Mouse (Mus musculus): ENCODE measurements around the gene Col18a1.
"Not testable (repeated sequence)": the region's sequence is repeated elsewhere in the genome, so short reads cannot be mapped to it uniquely, and the experiment has no call there.

The Col18a1 gene

GRCm38 (mm10) chr10:77135274-77135829, 31.0 kb downstream of the Col18a1 start:
- no peak for DNase-seq (ENCODE audit: low read depth, low spot score)

GRCm38 (mm10) chr10:77134807-77135152, 31.6 kb downstream of the Col18a1 start:
- DNase-seq (ENCODE audit: low read depth, low spot score) = not testable (repeated sequence)

DNA sequence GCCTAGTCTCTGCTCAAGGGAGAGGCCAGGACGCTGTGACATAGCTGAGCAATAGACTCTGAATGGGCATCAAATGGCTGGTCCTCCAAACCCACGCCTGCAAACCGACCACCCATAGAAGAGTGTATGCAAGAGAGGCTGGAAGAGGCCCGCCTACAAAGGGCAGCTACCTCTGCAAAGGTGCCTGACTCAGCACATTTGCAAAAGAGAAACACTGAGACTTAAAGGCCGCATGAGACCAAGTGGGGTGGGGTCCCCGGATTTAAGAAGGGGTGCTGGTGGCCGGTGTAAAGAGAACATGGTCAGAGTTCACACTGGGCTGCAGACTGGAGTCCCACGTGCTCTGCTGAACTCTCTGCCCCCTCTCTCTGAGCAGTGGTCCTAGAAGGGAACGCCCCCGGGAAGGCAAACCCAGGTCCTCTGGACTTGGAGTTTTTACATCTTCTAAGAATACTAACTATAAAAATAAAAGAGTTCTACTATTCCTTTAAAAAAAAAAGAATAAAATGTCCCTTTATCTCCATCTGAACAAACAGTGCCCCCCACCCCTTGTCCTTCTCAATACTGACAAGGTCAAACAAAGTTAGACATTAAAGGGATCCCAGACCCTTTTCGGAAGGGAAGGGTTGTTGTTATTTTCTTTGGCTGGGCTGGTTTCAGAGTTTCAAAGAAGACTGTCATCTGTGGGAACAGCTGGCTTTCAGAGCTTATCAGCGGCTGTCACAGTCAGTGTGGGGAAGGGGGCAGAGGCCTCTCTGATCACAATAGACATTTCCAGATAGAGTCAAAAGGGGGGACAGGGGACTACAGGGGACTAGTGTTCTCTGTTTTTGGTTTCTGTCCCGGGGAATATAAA, 32.2 kb downstream of the Col18a1 start:
- no peak for DNase-seq (ENCODE audit: low read depth, low spot score)

DNA sequence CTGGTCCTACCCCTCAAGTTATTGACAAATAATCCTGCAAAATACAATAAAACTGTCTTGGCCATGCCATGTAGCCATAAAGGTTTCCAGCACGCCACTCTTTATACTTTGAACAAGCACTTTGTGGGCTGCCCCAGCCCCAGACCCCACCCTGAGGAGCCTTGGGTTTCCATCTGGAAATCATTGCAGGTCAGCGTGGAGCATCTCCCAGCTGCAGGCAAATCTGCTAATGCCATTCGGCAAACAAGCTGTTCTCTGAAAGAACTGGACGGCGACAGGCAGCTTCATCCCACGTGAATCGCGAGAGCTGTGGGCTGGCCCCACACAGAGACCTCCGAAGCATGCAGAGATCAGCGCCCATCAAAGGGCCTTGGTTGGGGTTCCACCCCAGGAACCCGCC, 34.2 kb downstream of the Col18a1 start:
- no peak for DNase-seq (ENCODE audit: low read depth, low spot score)

GRCm38 (mm10) chr10:77131536-77131935, 34.8 kb downstream of the Col18a1 start:
- DNase-seq (ENCODE audit: low read depth, low spot score) = no peak

GRCm38 (mm10) chr10:77130561-77131240, 35.6 kb downstream of the Col18a1 start:
- peak; percentile 86 for DNase-seq (ENCODE audit: low read depth, low spot score)

GRCm38 (mm10) chr10:77129637-77130410, 36.5 kb downstream of the Col18a1 start:
- no peak for DNase-seq (ENCODE audit: low read depth, low spot score)

DNA sequence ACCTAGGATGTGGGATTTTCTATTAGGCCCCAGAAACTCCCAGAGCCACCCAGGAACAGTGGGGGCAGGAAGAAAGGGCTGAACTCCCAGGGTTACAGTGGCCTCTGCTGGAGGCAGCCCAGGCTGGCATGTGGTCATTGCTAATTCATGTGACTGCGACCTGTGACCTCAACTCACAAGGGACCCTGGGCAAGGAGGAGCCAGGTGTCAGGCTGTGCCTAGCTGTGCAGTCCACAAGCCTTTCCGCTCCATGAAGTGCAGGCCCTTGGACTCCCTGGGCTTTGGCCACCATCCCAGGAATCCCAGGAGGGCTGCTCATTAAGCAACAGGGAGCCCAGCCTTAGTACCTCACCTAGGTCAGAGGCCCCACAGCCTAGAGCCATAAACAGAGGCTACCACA, 38.4 kb downstream of the Col18a1 start:
- DNase-seq (ENCODE audit: low read depth, low spot score) = no peak

DNA sequence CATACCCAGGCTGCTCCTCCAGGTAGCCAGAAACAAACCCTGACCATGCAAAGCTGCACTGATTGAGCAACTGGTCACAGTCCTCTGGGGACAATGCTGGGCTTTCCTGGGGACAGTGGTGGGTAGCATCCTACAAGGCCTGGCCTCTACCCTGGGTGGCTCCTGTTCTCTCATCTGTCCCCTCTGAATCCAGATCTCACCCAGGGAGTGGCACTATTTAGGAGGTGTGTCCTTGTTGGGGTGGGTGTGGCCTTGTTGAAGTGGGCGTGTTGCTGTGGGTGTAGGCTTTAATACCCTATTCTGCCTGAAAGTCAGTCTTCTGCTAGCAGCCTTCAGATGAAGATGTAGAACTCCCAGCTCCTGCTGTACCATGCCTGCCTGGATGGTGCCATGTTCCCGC, 39.8 kb downstream of the Col18a1 start:
- DNase-seq (ENCODE audit: low read depth, low spot score) = no peak

DNA sequence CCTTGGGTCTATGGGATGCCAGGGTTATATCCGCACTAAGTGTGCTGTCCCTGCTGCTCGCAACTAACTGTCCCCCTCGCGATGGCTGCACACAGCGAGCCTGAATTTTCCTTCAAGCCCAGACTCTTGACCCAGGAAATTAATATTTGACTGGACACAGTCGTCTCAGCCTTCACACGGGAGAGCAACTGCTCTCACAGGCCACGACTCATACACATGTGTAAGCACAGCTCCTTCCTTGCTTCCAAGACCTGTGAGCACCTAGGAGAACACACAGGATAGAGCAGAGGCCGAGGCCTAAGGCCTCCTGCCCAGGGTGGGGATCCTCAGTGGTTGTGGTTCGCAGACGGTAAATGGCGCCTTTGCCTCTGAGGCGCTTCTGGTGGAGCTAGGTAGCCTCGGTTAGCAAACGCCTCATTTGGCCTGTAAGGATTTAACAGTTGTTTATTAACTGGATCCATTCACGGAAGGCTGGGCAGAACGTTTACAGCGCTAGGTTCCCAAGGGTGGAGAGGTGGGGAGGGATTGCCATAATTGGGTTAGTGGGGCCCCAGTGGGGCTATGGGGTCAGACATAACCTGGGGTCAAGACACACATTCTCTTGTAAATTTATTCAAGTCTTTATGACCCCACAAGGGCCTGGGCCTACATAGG, 41.1 kb downstream of the Col18a1 start:
- no peak for DNase-seq (ENCODE audit: low read depth, low spot score)

DNA sequence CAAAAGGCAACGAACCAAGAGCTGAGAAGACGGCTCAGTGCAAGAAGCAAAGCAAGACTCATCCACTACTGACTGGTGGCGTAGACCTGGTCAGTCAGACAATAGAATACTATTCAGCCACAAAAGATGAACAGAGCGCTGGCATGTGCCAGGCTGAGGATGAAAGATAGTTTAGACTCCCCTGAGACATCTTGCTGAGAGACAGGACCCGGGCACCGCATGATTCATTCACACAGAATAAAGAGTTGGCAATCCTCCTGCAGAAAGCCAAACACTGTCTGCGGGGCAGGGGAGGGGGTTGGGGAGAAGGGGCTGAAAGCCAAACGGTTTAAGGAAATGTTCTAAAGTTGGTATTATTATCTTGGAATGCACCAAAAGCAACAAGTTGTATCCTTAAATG, 42.4 kb downstream of the Col18a1 start:
- DNase-seq (ENCODE audit: low read depth, low spot score) = no peak

DNA sequence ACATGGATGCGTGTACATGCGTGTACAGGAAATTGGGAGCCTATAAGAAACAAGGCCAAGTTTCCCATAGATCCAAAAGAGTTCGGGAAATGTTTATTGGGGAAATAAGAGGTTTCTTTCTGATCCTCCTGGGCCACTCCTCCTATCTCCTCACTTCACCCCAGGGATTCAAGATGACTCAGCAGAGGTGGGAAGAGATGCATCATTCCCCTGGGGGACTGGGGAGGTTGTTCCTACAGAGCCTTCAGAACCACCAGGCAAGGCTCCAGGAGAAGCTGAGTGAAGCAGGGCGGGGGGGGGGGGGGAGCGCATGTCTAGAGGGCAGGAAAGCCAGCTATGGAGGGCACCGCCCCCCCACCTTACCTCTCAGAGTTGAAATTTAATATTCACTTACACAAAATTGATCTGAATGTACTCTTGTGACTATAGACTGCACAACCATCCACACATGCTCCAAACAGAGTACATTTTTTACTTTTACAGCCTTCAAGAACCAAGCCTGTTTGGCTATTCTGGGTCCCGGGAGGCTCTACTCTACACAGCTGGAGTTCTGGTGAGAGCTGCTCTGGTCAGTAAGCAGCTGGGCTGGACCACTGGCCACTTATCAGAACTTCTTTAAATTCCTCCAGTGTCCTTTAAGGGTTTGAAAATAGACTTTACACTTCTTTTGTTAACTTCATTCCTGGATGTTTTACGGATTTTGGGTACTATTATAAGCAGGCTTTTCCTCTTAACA, 44.9 kb downstream of the Col18a1 start:
- DNase-seq (ENCODE audit: low read depth, low spot score) = no peak

- peak; percentile 18 for DNase-seq (ENCODE audit: low read depth, low spot score)
Measured at GRCm38 (mm10) chr10:77120501-77120900, 45.8 kb downstream of the Col18a1 start.

DNA sequence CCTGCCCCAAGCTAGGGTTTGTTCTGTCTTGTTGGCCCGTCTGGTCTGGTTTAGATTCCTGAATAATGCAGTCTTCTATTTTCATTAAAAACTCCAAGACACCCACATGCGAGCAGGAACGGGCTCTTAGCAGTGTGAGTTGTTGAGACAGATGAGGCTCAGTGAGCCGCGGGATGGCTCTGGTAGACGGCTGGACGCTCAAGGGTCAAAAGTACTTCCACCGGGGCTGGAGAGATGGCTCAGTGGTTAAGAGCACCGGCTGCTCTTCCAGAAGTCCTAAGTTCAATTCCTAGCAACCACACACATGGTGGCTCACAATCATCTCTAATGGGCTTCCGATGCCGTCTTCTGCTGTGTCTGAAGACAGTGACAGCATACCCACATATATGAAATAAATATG, 46.9 kb downstream of the Col18a1 start:
- no peak for DNase-seq (ENCODE audit: low read depth, low spot score)

DNA sequence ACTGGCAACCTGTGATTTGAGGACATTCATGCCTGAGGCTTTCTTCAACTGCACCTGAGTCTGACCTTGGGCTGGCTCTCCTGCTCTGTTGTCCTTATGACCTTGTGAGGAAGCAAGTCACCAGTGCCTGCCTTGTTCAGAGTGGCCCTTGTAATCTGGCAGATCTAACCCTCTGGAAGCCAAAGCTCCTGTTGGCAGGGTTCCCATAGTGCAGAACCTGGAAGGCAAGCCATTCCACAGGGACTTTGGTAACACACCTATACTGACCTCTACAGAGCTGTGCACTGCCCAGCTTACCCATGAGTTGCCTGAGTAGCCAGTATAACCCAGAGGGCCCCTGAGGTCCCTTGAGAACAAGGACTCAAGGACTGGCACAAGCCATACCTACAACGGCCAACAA, 48.0 kb downstream of the Col18a1 start:
- no peak for DNase-seq (ENCODE audit: low read depth, low spot score)

- DNase-seq (ENCODE audit: low read depth, low spot score) = no peak
Measured at GRCm38 (mm10) chr10:77116537-77117455, 49.6 kb downstream of the Col18a1 start.

GRCm38 (mm10) chr10:77113489-77114240, 52.7 kb downstream of the Col18a1 start:
- no peak for DNase-seq (ENCODE audit: low read depth, low spot score)

GRCm38 (mm10) chr10:77111550-77112249, 54.6 kb downstream of the Col18a1 start:
- DNase-seq (ENCODE audit: low read depth, low spot score) = no peak
